Mouse (Mus musculus) midbrain, embryonic 11.5 days (tissue): ENCODE measurements around the gene Ampd3. TPM values are rescaled to one million over a fixed set of nuclear protein-coding genes. Genes with fewer than 3 reads are reported as not detected.

Experiments
- ATAC-seq: fragments of 200-750 bp; cut with Nextera tagmentation; 2 replicates; pipeline ENCODE4 v1.8.0; 2017; ENCODE audit warnings: moderate TSS enrichment, moderate library complexity; ENCODE audit not compliant: low FRiP score
- DNase-seq: peaks from one replicate; pipeline ENCODE4 v3.0.0; 2015; ENCODE audit warnings: low spot score; ENCODE audit errors: missing footprints
- H3K27ac ChIP-seq: fragments of 300-500 bp; sonication (generic); 2 replicates; pipeline ENCODE4 v1.5.1; 2014; ENCODE audit warnings: low read depth, low read length
- H3K27me3 ChIP-seq: fragments of 300-500 bp; sonication (generic); 2 replicates; pipeline ENCODE4 v1.6.1; 2014; ENCODE audit warnings: mild to moderate bottlenecking, low read length, moderate library complexity, mixed read lengths; ENCODE audit not compliant: control insufficient read depth, insufficient read depth
- H3K36me3 ChIP-seq: fragments of 300-500 bp; sonication (generic); 2 replicates; pipeline ENCODE4 v1.6.1; 2014; ENCODE audit warnings: mild to moderate bottlenecking, low read length, moderate library complexity, mixed read lengths; ENCODE audit not compliant: control insufficient read depth, insufficient read depth
- H3K4me1 ChIP-seq: fragments of 300-500 bp; sonication (generic); 2 replicates; pipeline ENCODE4 v1.6.1; 2014; ENCODE audit warnings: low read length; ENCODE audit not compliant: control insufficient read depth, insufficient read depth
- H3K4me2 ChIP-seq: fragments of 300-500 bp; sonication (generic); 2 replicates; pipeline ENCODE4 v1.6.1; 2014; ENCODE audit warnings: mild to moderate bottlenecking, moderate library complexity
- H3K4me3 ChIP-seq: fragments of 300-500 bp; sonication (generic); 2 replicates; pipeline ENCODE4 v1.5.1; 2014; ENCODE audit warnings: low read depth, low read length
- H3K9ac ChIP-seq: fragments of 300-500 bp; sonication (generic); 2 replicates; pipeline ENCODE4 v1.6.1; 2014; ENCODE audit warnings: low read length
- H3K9me3 ChIP-seq: fragments of 300-500 bp; sonication (generic); 2 replicates; pipeline ENCODE4 v1.6.1; 2016; ENCODE audit warnings: low read length; ENCODE audit not compliant: control insufficient read depth
- WGBS: fragments of 180-500 bp; shearing (Covaris S2); extraction: QIAGEN DNeasy Blood & Tissue Kit; methylation state at CpG from one replicate; pipeline ENCODE4 v1.1.7; 2014; 5-methylcytosine and 5-hydroxymethylcytosine counted together
- polyA plus RNA-seq: library from polyadenylated mRNA; unstranded; fragments of >200 nt; fragmentation: Nextera tagmentation; extraction: Ambion mirVana; gene quantifications from 2 replicates; pipeline ENCODE4 v1.2.1, GENCODE M21; 2014

Gene Ampd3
- polyA plus RNA-seq, 1 experiment from 2014 or later: 1.4 TPM

- Histone ChIP-seq H3K27ac (no peak overlapping the region), H3K4me3 (no peak overlapping the region), H3K9ac (no peak overlapping the region), H3K36me3 (no peaks in the 10 kb centered on the region), H3K9me3 (no peaks in the 10 kb centered on the region), H3K4me1 (no peaks in the 10 kb centered on the region), H3K27me3 (no peaks in the 10 kb centered on the region), H3K4me2 (no peak overlapping the region)
- DNase-seq (peak; percentile 77), ATAC-seq (no peak)
- 79% methylated on average over 3 of the region's 3 CpGs for WGBS
Observed at GRCm38 (mm10) chr7:110785741-110786146, 17.7 kb downstream of the Ampd3 start.

GRCm38 (mm10) chr7:110787310-110787709 lies 19.3 kb downstream of the Ampd3 start:
- Histone ChIP-seq H3K9me3 (no peaks in the 10 kb centered on the region), H3K36me3 (no peaks in the 10 kb centered on the region), H3K4me3 (no peak overlapping the region), H3K27me3 (no peaks in the 10 kb centered on the region), H3K27ac (no peak overlapping the region), H3K9ac (no peak overlapping the region), H3K4me2 (no peak overlapping the region), H3K4me1 (no peaks in the 10 kb centered on the region)
- whole genome bisulfite sequencing: 83% methylated on average over 6 of the region's 6 CpGs
- ATAC-seq: no peak
- DNase-seq: no peak

DNA sequence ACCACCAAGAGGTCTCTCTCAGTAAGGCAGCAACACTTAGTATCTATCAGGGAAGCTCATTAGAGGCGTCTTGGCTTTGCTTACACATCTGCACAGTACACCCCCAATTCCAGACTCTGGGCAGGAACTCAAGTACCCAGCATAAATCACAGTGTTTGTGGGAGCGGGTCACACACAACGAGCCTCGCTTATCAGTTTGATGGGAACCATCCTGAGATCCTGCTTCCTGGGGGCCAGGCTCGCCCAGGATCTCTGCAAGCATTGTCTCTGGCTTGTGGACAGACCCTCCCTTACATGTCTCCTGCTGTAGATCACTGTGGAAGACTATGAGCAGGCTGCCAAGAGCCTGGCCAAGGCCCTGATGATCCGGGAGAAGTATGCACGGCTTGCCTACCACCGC lies 22.9 kb downstream of the Ampd3 start:
- H3K9ac ChIP-seq: no peak overlapping the region
- ATAC-seq (no peak), DNase-seq (no peak)
- no peak overlapping the region for H3K4me2 ChIP-seq
- H3K9me3 ChIP-seq: no peaks in the 10 kb centered on the region
- 88% methylated on average over 8 of the region's 8 CpGs for WGBS
- H3K4me3 ChIP-seq: no peak overlapping the region
- no peaks in the 10 kb centered on the region for H3K4me1 ChIP-seq
- no peaks in the 10 kb centered on the region for H3K36me3 ChIP-seq
- no peaks in the 10 kb centered on the region for H3K27me3 ChIP-seq
- H3K27ac ChIP-seq: no peak overlapping the region

DNA sequence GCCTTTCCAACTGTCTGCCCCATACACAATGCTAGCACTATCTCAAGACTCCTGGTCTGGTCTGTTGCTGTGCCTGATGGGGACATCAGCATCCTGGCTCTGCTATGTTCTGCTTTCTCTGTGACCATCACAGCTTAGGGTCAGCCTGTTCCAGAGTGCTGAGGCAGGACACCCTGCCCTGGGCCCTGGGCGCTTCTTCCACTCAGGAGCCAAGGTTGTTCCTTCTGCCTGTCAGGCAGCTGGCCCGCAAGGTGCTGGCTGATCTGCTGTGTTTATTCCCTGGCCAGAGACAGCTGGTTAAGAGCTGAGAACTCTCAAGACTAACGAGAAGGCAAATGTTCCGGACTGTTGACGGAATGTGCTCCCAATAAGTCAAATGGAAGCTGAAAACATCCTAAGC lies 24.2 kb downstream of the Ampd3 start:
- H3K4me1 ChIP-seq: no peaks in the 10 kb centered on the region
- 89% methylated on average over 5 of the region's 5 CpGs for WGBS
- ATAC-seq: no peak

DNA sequence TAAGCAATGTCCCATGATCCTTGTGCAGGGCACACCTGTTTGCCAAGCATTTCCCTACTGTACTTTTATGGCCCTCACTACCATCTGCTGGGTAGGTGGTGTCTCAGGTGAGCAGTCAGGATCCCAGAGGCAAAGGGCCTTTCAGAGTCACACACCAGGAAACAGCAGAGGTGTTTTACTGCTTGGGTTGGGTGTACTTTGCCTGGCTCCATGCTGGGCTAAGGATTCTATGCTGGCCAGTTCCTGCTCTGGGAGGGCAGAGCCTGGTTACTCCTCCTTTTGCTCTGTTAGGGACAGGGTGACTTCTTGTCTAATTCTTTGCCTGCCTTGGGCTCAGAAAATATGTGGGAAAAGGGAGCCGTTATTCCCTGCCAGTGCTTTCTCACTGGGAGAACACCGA lies 24.8 kb downstream of the Ampd3 start:
- H3K9ac ChIP-seq: no peak overlapping the region
- H3K27ac ChIP-seq: no peak overlapping the region
- H3K36me3 ChIP-seq: no peaks in the 10 kb centered on the region
- H3K27me3 ChIP-seq: no peaks in the 10 kb centered on the region
- WGBS: 98% methylated on average over 2 of the region's 2 CpGs
- no peak overlapping the region for H3K4me3 ChIP-seq
- no peak overlapping the region for H3K4me2 ChIP-seq
- no peak for DNase-seq
- ATAC-seq: no peak
- no peaks in the 10 kb centered on the region for H3K9me3 ChIP-seq
- no peaks in the 10 kb centered on the region for H3K4me1 ChIP-seq

More for the DNA sequence above, 24.2 kb downstream of the Ampd3 start:
- Histone ChIP-seq H3K27me3 (no peaks in the 10 kb centered on the region), H3K36me3 (no peaks in the 10 kb centered on the region), H3K4me2 (no peak overlapping the region), H3K27ac (no peak overlapping the region), H3K9ac (no peak overlapping the region), H3K9me3 (no peaks in the 10 kb centered on the region), H3K4me3 (no peak overlapping the region)
- no peak for DNase-seq

- no peak overlapping the region for H3K9ac ChIP-seq
Observed at GRCm38 (mm10) chr7:110794722-110795121, 26.7 kb downstream of the Ampd3 start.

DNA sequence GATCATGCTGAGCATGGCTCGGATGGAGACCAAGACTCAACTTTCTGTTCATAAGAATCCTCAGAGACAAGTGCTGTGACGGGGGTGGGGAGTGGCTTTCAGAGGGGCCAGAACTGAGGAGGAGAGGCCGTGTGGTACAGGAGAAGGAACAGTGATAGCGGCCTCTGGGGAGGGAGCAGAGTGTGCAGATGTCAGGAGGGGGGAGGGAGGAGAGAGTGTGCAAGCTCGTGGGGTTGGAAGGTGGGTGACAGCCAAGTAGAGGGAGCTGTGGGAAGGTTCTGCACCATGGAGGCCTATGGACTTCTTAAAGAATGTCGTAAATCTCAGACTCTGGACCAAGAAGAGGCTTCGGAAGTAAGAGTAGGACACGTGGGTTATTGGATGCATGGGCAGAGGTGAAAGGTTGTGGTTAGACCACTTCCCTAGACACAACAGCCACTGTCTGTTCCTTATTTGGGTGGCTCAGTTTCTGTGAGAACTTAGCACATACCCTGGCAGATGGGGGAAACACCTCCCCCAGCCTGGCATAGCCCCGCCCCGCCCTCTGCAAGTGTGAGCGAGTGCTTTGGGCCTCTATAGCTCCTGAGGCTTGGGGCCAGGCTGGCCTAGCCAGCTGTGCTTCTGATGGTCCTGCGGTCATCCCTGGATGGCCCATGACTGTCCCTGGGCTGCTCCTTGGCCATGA lies 28.5 kb downstream of the Ampd3 start:
- Histone ChIP-seq H3K4me1 (no peaks in the 10 kb centered on the region), H3K36me3 (no peaks in the 10 kb centered on the region), H3K4me3 (no peak overlapping the region), H3K4me2 (no peak overlapping the region), H3K27ac (no peak overlapping the region), H3K27me3 (no peaks in the 10 kb centered on the region), H3K9ac (no peak overlapping the region), H3K9me3 (no peaks in the 10 kb centered on the region)
- ATAC-seq (no peak), DNase-seq (no peak)
- 76% methylated on average over 12 of the region's 12 CpGs for WGBS

More at GRCm38 (mm10) chr7:110794722-110795121, 26.7 kb downstream of the Ampd3 start:
- no peak overlapping the region for H3K4me3 ChIP-seq
- H3K4me2 ChIP-seq: no peak overlapping the region
- ATAC-seq: no peak
- H3K4me1 ChIP-seq: no peaks in the 10 kb centered on the region
- no peaks in the 10 kb centered on the region for H3K36me3 ChIP-seq
- H3K9me3 ChIP-seq: no peaks in the 10 kb centered on the region
- no peak overlapping the region for H3K27ac ChIP-seq
- 86% methylated on average over 4 of the region's 4 CpGs for WGBS
- no peaks in the 10 kb centered on the region for H3K27me3 ChIP-seq
- DNase-seq: no peak

GRCm38 (mm10) chr7:110797722-110798409 lies 29.9 kb downstream of the Ampd3 start:
- Histone ChIP-seq H3K4me3 (no peak overlapping the region), H3K27me3 (no peaks in the 10 kb centered on the region), H3K36me3 (no peaks in the 10 kb centered on the region), H3K9ac (no peak overlapping the region), H3K9me3 (no peaks in the 10 kb centered on the region), H3K4me2 (no peak overlapping the region), H3K27ac (no peak overlapping the region), H3K4me1 (no peaks in the 10 kb centered on the region)
- ATAC-seq (no peak), DNase-seq (no peak)
- WGBS: 84% methylated on average over 11 of the region's 11 CpGs

- DNase-seq: peak; percentile 97
- Histone ChIP-seq H3K9me3 (no peaks in the 10 kb centered on the region), H3K27me3 (no peaks in the 10 kb centered on the region), H3K9ac (no peak overlapping the region), H3K4me3 (no peak overlapping the region), H3K4me1 (no peaks in the 10 kb centered on the region), H3K27ac (no peak overlapping the region), H3K36me3 (no peaks in the 10 kb centered on the region), H3K4me2 (no peak overlapping the region)
- WGBS: under 1% methylated on average over 4 of the region's 4 CpGs
- peak; percentile 34; the same call in 1 of the 2 replicates for ATAC-seq
Observed at GRCm38 (mm10) chr7:110801028-110801427, 33.0 kb downstream of the Ampd3 start.
